Mouse (Mus musculus) spleen, adult 2 months (tissue): ENCODE measurements around the gene Myo3b.

ENCODE experiments used
- CTCF ChIP-seq: fragments of 200-500 bp; IDR thresholded peaks from 2 replicates; pipeline ENCODE4 v1.5.1; 2011; ENCODE audit warnings: mild to moderate bottlenecking, inconsistent platforms; ENCODE audit not compliant: insufficient read depth, insufficient read length, insufficient replicate concordance; ENCODE audit errors: extremely low read depth
- POLR2A ChIP-seq: fragments of 200-500 bp; IDR thresholded peaks from 2 replicates; pipeline ENCODE4 v1.6.1; 2011; ENCODE audit warnings: low read depth, low read length, inconsistent platforms

DNA sequence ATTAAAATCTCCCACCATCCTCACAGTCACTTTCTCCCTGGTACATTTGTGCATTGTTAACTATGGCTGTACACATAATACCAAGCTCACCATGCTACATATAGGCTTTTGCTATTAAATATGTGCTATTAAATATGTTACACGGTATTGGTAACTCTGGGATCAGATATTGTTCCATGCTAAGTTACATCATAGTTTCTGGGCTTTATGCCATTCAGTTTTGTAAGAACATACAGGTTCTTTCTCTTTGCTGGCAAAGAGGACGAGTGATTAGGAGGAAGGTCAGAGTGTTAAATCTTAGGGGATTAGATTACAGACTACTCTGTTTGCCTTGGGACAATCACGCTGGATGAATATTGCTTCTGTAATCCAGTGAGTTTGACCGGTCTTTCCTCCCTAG lies 207.1 kb downstream of the Myo3b start:
- TF ChIP-seq CTCF (no peak), POLR2A (no peak)
